Mouse (Mus musculus) adipose tissue, adult 10 weeks (tissue): ENCODE data around the gene AW549877. TPM values are rescaled to one million over a fixed set of nuclear protein-coding genes. Genes with fewer than 3 reads are reported as not detected.

Source experiments
- polyA plus RNA-seq: library from polyadenylated mRNA; stranded (reverse); fragments of 350-450 nt; fragmentation: Illumina TruSeq; extraction: RNeasy Lipid Tissue Mini Kit (QIAGEN cat#74804); gene quantifications from one replicate; pipeline ENCODE4 v1.2.3, GENCODE M21; 2014; ENCODE audit warnings: low read depth, low replicate concordance

Gene AW549877
- polyA plus RNA-seq: 40.5 TPM

DNA sequence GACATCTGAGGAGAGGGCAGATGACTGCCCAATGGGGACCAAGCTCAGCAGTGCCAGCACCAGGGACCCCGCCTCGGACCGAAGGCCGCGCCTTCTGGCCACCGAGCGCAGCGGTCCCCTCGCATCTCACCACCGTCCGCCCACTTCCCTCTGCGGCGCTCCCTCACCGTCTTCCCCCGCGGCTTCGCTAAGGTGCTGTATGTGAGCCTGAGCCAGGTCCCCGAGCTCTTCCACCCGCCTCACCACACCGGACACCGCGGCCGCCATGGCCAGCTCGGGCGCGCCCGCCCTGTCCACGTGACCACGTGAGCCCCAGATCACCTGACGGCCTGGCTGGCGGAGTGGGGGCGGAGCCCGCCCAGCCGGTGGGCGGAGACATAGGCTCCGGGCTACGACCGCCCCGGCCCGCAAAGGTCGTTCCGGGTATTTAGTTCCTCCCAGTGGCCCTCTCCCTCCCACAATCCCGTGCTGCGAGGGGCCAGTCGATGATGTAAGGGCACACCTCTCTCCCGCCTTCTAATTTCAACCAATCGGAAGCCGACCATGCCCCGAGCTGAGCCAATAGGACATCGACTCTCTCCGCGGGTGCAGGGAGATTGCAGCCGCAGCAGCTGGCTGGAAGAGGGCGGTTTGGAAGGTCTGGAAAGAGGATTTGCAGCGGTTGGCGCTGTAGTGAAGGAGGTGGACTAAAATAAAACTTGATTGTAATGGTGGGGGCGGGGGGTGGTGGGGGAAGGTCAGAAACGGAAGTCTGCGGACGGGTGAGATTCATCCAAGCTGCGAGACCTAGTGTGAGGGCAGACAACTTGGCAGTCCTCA is at the start of gene AW549877:
Gene AW549877 (minus strand): TSS at position 297 of the 819 bp plus-strand sequence.

DNA sequence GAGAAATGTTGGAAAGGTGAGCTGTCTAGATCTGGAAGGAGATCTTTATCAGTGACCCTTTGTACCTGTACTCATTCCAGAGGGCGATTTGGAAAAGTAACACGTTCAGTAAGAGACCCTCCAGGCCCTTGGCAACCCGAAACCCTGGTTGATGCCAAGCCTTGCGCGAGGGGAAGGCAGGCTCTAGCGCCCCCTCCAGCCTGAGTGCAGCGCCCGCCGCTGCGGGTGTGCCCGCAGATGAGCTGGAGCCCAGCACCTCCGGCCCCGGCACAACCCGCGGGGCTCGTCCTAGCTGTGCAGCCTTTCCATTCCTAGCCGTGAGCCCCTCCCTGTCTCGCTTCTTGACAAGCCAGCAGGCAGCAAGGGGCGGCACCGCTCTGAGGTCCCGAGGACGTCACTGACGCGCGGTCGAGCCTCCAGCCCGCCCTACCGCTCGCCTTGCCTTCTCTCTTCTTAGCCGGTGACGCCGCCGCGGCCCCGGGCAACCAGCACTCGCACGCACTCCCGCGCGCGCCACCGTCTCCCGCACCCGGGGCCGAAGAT is 30.8 kb upstream of the AW549877 start, which contains the start of gene Oxct1:
Gene Oxct1 (plus strand): TSS at position 153 of the 543 bp plus-strand sequence.

DNA sequence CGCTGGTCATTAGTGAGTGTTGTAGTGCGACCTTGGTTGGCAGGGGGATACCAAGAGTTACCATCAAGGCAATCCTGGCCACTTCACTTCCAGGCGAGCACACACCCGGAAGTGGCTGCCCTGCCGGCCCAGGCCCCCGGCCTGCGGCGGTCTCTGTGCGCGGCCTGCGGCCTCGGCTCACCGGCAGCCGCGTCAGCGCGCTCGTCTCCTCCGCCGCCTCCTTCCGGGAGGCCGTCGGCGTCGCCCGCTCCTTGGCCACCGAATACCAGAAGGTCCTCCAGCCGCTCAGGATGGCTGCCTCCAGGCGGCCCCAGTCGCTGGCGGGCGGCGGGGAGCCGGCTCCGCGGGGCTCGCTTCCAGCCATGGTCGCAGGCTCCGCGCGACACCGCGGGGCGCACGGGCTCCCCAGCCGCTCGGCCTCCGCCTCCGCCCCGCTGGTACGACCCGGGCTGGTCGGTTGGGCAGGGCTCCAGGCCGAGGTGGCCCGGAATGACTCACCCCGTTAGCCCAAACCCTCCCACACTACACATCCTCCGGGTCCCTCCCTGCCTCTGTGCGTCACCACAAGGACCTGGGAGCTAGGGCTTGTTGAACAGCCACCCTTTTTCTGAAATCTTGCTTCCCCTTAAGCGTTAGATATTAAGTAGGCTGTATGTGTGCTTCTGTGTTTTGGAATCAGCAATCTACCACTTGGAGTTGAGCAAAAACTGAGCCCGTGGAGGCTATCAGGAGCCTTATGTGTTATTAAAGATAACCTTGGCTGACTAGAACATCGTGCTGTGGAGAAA is 16.3 kb downstream of the AW549877 start, which contains the start of gene Fbxo4:
Gene Fbxo4 (minus strand): TSS at position 513 of the 788 bp plus-strand sequence.

Other genes with a start within 250 kb of the AW549877 start
- 22.5 TPM for gene Fbxo4, start 16.2 kb downstream of the AW549877 start, polyA plus RNA-seq
- gene Oxct1, start 30.6 kb upstream of the AW549877 start, polyA plus RNA-seq: 101 TPM